Mouse (Mus musculus): ENCODE data around the gene Htra2. TPM values are rescaled to one million over a fixed set of nuclear protein-coding genes. Genes with fewer than 3 reads are reported as not detected.

Gene Htra2
- polyA plus RNA-seq, 1 experiment from 2014 or later, result 50.5 TPM

DNA sequence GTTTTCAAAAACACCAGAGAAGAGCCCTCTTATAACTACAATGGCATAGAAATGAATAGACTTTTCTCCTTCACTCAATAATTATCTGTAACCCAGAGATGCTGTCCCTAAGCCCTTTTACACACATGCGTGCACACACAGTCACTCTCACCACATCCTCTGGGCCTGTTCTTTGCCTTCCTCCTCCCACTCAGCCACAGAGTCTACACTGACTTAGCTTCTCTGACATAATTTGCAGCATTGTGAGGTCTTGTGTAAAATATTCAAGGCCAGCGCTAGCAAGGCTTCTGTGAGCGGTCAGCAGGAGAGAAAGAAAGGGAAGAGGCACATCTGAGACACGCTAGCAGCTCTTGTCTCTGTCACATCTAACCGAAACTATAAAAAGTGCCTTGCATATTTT lies 41.6 kb downstream of the Htra2 start:
- no peak overlapping the region for H3K4me2 ChIP-seq (replicated peaks; ENCODE audit: low read depth, low read length)
- 67% methylated on average over 5 of the region's 5 CpGs for WGBS
- no peaks in the 10 kb centered on the region for H3K4me1 ChIP-seq (ENCODE audit: insufficient read depth, low read depth, low read length)
- H3K36me3 ChIP-seq (ENCODE audit: insufficient read depth, low read length), result no peaks in the 10 kb centered on the region
- no peak overlapping the region for H3K9ac ChIP-seq (replicated peaks; ENCODE audit: low read depth)
- no peak for DNase-seq (ENCODE audit: low spot score)
- H3K9me3 ChIP-seq (ENCODE audit: low read length), result no peaks in the 10 kb centered on the region
- no peaks in the 10 kb centered on the region for H3K27me3 ChIP-seq (replicated peaks; ENCODE audit: insufficient read depth, low read length)
- TF ChIP-seq CTCF (IDR thresholded peaks at IDR 0.05) (no peak), EP300 (IDR thresholded peaks at IDR 0.05) (no peak)
- no peak for ATAC-seq
- no peak overlapping the region for H3K27ac ChIP-seq (ENCODE audit: low read length)
- H3K4me3 ChIP-seq (ENCODE audit: low read depth, low read length), result no peak overlapping the region

DNA sequence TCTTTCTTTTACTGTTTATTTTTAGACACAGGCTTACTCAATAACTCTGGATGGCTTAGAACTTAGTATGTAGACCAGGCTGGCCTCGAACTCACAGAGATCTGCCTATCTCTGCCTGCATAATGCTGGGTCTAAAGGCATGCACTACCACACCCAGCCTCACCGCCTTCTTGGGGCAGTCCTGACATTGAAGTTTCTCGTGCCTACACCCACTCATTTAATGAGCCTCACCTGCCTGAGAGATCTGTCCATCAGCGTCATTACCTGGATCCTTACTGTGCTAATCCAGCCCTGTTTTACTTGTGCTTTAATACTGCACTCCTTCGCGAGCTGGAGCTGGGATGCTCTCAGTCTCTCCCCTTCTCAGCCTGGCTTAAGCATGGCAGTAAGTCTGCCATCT lies 43.3 kb downstream of the Htra2 start:
- no peak overlapping the region for H3K9ac ChIP-seq (replicated peaks; ENCODE audit: low read depth)
- no peak overlapping the region for H3K4me3 ChIP-seq (ENCODE audit: low read depth, low read length)
- TF ChIP-seq CTCF (IDR thresholded peaks at IDR 0.05), result no peak
- TF ChIP-seq EP300 (IDR thresholded peaks at IDR 0.05), result no peak
- H3K4me2 ChIP-seq (replicated peaks; ENCODE audit: low read depth, low read length), result no peak overlapping the region
- H3K4me1 ChIP-seq (ENCODE audit: insufficient read depth, low read depth, low read length), result no peaks in the 10 kb centered on the region
- DNase-seq (ENCODE audit: low spot score) (no peak), ATAC-seq (no peak)
- no peak overlapping the region for H3K27ac ChIP-seq (ENCODE audit: low read length)
- 76% methylated on average over 6 of the region's 6 CpGs for WGBS
- H3K36me3 ChIP-seq (ENCODE audit: insufficient read depth, low read length), result no peaks in the 10 kb centered on the region
- H3K9me3 ChIP-seq (ENCODE audit: low read length), result no peaks in the 10 kb centered on the region
- H3K27me3 ChIP-seq (replicated peaks; ENCODE audit: insufficient read depth, low read length), result no peaks in the 10 kb centered on the region

DNA sequence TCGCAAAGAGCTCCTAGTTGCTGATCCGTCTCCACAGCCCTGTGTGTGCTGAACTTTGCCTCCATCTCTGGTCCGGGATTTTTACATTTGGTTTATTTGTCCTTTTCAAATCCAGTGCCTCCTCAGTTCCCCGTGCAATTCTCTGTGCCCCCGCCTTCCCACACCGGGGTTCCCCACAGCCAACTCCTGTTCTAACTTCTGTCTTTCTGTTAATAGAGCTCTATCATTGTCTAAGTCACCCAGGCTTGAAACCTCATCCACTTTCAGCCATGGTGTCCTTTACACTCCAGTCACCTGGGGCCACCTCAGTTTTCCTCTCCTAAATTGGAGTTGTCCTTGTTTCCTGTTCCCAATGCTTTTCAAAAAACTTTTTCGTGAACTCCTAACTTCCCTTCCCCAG lies 43.8 kb downstream of the Htra2 start:
- H3K4me1 ChIP-seq (ENCODE audit: insufficient read depth, low read depth, low read length), result no peaks in the 10 kb centered on the region
- no peak for DNase-seq (ENCODE audit: low spot score)
- H3K27me3 ChIP-seq (replicated peaks; ENCODE audit: insufficient read depth, low read length), result no peaks in the 10 kb centered on the region
- no peak overlapping the region for H3K4me2 ChIP-seq (replicated peaks; ENCODE audit: low read depth, low read length)
- no peaks in the 10 kb centered on the region for H3K9me3 ChIP-seq (ENCODE audit: low read length)
- ATAC-seq, result no peak
- no peak overlapping the region for H3K4me3 ChIP-seq (ENCODE audit: low read depth, low read length)
- TF ChIP-seq EP300 (IDR thresholded peaks at IDR 0.05), result no peak
- no peak for TF ChIP-seq CTCF (IDR thresholded peaks at IDR 0.05)
- WGBS, result 82% methylated on average over 7 of the region's 7 CpGs
- no peak overlapping the region for H3K27ac ChIP-seq (ENCODE audit: low read length)
- no peaks in the 10 kb centered on the region for H3K36me3 ChIP-seq (ENCODE audit: insufficient read depth, low read length)
- no peak overlapping the region for H3K9ac ChIP-seq (replicated peaks; ENCODE audit: low read depth)

DNA sequence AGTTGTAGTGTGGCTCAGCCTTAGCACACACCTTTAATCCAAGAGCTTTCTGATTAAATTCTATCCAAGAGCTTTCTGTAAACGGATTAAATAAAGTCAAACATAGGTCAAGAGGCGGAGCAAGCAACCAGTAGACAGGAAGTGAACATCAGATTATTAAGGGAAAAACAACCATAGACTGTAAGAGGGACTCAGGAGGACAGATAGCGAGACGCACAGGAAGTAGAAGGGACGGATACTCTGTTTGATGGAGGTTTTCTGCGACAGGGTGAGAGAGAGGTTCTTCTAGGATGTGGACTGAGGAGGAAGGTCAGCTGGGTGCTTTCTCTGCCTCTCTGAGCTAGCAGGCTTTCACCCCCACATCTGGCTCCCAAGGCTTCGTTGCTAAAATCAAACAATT lies 45.1 kb downstream of the Htra2 start:
- no peak overlapping the region for H3K4me2 ChIP-seq (replicated peaks; ENCODE audit: low read depth, low read length)
- peak; percentile 28 for DNase-seq (ENCODE audit: low spot score)
- 25% methylated on average over 7 of the region's 7 CpGs for WGBS
- peaks cover 4% of the 10 kb centered on the region; the same call in 1 of the 2 replicates for H3K4me1 ChIP-seq (ENCODE audit: insufficient read depth, low read depth, low read length)
- H3K27me3 ChIP-seq (replicated peaks; ENCODE audit: insufficient read depth, low read length), result no peaks in the 10 kb centered on the region
- TF ChIP-seq CTCF (IDR thresholded peaks at IDR 0.05) (no peak), EP300 (IDR thresholded peaks at IDR 0.05) (no peak)
- 0 out of 2 replicates have a peak, but pooled peaks have one; percentile 25 for ATAC-seq
- no peaks in the 10 kb centered on the region for H3K36me3 ChIP-seq (ENCODE audit: insufficient read depth, low read length)
- no peaks in the 10 kb centered on the region for H3K9me3 ChIP-seq (ENCODE audit: low read length)
- H3K9ac ChIP-seq (replicated peaks; ENCODE audit: low read depth), result no peak overlapping the region
- H3K4me3 ChIP-seq (ENCODE audit: low read depth, low read length), result no peak overlapping the region
- no peak overlapping the region for H3K27ac ChIP-seq (ENCODE audit: low read length)

DNA sequence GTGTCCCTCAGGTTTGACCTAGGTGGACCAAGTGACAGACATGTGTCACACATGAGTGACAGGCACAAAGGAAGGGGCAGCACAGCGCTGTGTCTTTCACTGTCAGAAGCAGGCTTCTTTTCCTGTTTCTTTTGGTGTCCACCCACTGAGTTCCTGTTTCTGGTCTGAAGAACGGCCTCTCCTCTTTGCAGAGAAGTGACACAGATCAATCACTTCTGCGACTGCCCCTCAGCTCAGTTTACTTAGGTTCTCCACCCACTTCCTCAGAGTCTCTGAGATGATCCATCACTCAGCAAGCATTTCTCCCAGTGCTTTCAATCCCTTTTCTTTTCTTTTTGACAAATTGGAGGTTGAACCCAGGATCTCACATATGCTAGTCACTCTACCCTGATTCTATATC lies 46.4 kb downstream of the Htra2 start:
- WGBS, result 19% methylated on average over 3 of the region's 3 CpGs
- TF ChIP-seq EP300 (IDR thresholded peaks at IDR 0.05) (peak; percentile 83), CTCF (IDR thresholded peaks at IDR 0.05) (no peak)

DNA sequence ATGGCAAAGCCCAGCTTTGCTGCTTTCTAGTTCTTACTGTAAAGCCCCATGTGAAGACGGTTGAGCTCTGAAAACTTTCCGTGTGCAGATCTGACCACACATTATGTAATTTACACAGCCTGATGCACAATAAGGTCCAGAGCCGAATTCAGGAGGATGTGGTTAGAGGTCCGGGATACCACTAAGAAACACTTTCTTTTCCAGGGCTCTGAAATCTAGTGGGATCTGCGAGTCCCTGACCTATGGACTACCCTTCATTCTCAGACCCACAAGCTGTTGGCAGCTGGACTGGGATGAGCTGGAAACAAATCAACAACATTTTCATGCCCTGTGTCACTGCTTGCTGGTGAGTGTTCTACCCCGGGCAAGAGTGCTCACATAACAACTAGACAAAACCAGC lies 49.0 kb downstream of the Htra2 start:
- no peak for ATAC-seq
- no peak overlapping the region for H3K4me2 ChIP-seq (replicated peaks; ENCODE audit: low read depth, low read length)
- 82% methylated on average over 6 of the region's 6 CpGs for WGBS

More for the DNA sequence above, 46.4 kb downstream of the Htra2 start:
- Histone ChIP-seq H3K4me1 (ENCODE audit: insufficient read depth, low read depth, low read length) (peaks cover 4% of the 10 kb centered on the region; the same call in 1 of the 2 replicates), H3K4me3 (ENCODE audit: low read depth, low read length) (no peak overlapping the region), H3K9ac (replicated peaks; ENCODE audit: low read depth) (no peak overlapping the region), H3K36me3 (ENCODE audit: insufficient read depth, low read length) (no peaks in the 10 kb centered on the region), H3K4me2 (replicated peaks; ENCODE audit: low read depth, low read length) (no peak overlapping the region), H3K27ac (ENCODE audit: low read length) (no peak overlapping the region), H3K27me3 (replicated peaks; ENCODE audit: insufficient read depth, low read length) (no peaks in the 10 kb centered on the region), H3K9me3 (ENCODE audit: low read length) (no peaks in the 10 kb centered on the region)
- DNase-seq (ENCODE audit: low spot score) (peak; percentile 64), ATAC-seq (peak; percentile 66)

More for the DNA sequence above, 49.0 kb downstream of the Htra2 start:
- Histone ChIP-seq H3K4me1 (ENCODE audit: insufficient read depth, low read depth, low read length) (peaks cover 4% of the 10 kb centered on the region; the same call in 1 of the 2 replicates), H3K27ac (ENCODE audit: low read length) (no peak overlapping the region), H3K9me3 (ENCODE audit: low read length) (no peaks in the 10 kb centered on the region), H3K27me3 (replicated peaks; ENCODE audit: insufficient read depth, low read length) (no peaks in the 10 kb centered on the region), H3K4me3 (ENCODE audit: low read depth, low read length) (no peak overlapping the region), H3K9ac (replicated peaks; ENCODE audit: low read depth) (no peak overlapping the region), H3K36me3 (ENCODE audit: insufficient read depth, low read length) (no peaks in the 10 kb centered on the region)
- no peak for TF ChIP-seq CTCF (IDR thresholded peaks at IDR 0.05)
- no peak for TF ChIP-seq EP300 (IDR thresholded peaks at IDR 0.05)
- DNase-seq (ENCODE audit: low spot score), result no peak
